Mouse (Mus musculus) olfactory bulb, adult 2 months (tissue): Measurements from ENCODE around the gene Cd81.

Source experiments
- CTCF ChIP-seq: fragments of 200-500 bp; IDR thresholded peaks from 2 replicates; pipeline ENCODE4 v1.5.1; 2012; ENCODE audit warnings: low read depth, mild to moderate bottlenecking, low read length, moderate library complexity; ENCODE audit not compliant: insufficient read depth
- POLR2A ChIP-seq: fragments of 200-500 bp; IDR thresholded peaks from 2 replicates; pipeline ENCODE4 v1.6.1; 2012; ENCODE audit warnings: mild to moderate bottlenecking, low read depth, low read length, moderate library complexity; ENCODE audit not compliant: insufficient read depth

DNA sequence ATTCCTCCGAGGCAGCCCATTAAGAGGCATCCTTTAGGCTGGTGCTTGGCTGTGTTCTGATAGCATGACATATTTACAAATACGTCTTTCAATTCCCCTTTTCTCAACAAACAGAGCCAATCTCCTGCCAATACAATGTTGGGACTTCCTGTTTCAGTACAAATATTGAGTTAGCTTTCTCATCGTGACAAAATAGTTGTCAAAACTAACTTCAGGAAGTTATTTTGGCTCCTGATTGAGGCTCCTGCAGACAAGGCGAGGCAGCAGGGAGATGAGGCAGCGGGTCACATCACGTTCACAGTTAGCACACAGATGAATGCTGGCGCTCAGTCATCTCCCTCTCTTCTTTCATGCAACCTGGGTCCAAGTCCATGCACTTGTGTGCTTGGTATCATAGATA lies 6.2 kb upstream of the Cd81 start:
- no peak for TF ChIP-seq CTCF
- TF ChIP-seq POLR2A, result no peak
